Mouse (Mus musculus) left cerebral cortex, adult 2 months (tissue): ENCODE measurements around the gene Rnase1. TPM values are rescaled to one million over a fixed set of nuclear protein-coding genes. Genes with fewer than 3 reads are reported as not detected.
"Not testable (repeated sequence)": the region's sequence is repeated elsewhere in the genome, so short reads cannot be mapped to it uniquely, and the experiment has no call there.

Experiments used
- DNase-seq, 2 experiments: peaks; one replicate each; pipeline ENCODE4 v3.0.0; 2021 to 2022; ENCODE audit warnings: low spot score in 2 of 2, mixed read lengths in 1 of 2; ENCODE audit errors: extremely low spot score in 1 of 2
- H3K27ac ChIP-seq: fragments of 200-600 bp; 2 replicates; pipeline ENCODE4 v1.8.1; 2022
- H3K4me3 ChIP-seq: fragments of 200-600 bp; 2 replicates; pipeline ENCODE4 v1.8.1; 2022
- CTCF ChIP-seq: fragments of 200-600 bp; IDR thresholded peaks from 2 replicates; pipeline ENCODE4 v1.8.1; 2022; ENCODE audit warnings: antibody characterized with exemption, mild to moderate bottlenecking, moderate library complexity
- intact Hi-C: fragments of 180-260 bp; cut with DNase I; formaldehyde crosslinking; loops from one replicate; pipeline ENCODE4 v1.15.1; 2025
- long read RNA-seq, 2 experiments: library from polyadenylated mRNA; stranded (forward); transcript quantifications; one replicate each; pipeline ENCODE4 v2.0.0; 2021; ENCODE audit warnings: borderline mapping rate in 2 of 2
- total RNA-seq, 2 experiments: library from RNA; stranded (reverse); gene quantifications; 2 replicates each; pipeline ENCODE4 v1.2.3; 2021

The Rnase1 gene
- total RNA-seq = under 1 TPM; 0.70 to 0.96 TPM
- long read RNA-seq, experiment 1 = 0 reads
- long read RNA-seq, experiment 2 = 0 reads

DNA sequence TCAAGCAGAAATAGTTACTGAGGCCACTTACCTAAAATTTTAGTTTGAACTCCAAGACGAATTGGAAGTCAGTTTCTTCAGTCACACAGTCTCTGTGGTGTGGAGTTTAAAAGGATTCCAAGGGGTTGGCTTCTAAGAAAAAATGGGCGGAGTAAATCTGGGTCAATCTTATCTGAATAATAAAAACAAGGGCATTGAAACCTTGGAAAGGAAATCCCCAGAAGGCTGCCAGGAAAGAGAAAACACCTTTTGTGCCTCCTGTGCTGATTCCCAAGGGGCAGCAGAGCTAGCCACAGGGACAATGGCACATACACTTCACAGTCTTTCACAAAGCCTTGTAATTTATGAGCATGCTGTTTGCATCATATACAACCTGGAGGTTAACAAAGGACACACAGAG, at the start of gene Rnase1:
Gene Rnase1, minus strand, starts transcription at position 101 of the 400 bp plus-strand sequence.
- Histone ChIP-seq H3K4me3 (no peak within 1 kb of the TSS), H3K27ac (no peak within 1 kb of the TSS)
- intact Hi-C loops = no loop called here
- DNase-seq = no peak
- no peak for TF ChIP-seq CTCF

DNA sequence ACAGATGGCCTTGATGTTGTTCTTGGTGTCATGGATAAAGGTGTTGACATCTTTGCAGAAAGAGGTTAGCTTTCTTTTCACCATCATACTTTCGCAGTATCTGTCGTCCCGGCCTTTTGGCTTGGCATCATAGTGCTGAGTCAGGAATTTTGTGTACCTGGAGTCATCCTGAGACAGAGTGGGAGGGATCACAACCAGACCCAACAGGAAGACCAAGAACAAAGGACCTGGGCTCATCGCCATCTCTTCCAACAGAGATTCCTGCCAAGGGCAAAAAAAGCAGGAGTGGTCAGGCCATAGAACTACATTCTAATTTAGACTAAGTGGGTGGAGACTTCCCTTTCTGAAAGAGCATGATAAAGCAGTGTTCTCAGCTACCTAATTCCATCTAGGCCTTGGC, 49.1 kb upstream of the Rnase1 start:
- H3K4me3 ChIP-seq = no peak overlapping the region
- intact Hi-C loops = no loop called here
- H3K27ac ChIP-seq = no peak overlapping the region
- no peak for DNase-seq
- TF ChIP-seq CTCF = no peak

DNA sequence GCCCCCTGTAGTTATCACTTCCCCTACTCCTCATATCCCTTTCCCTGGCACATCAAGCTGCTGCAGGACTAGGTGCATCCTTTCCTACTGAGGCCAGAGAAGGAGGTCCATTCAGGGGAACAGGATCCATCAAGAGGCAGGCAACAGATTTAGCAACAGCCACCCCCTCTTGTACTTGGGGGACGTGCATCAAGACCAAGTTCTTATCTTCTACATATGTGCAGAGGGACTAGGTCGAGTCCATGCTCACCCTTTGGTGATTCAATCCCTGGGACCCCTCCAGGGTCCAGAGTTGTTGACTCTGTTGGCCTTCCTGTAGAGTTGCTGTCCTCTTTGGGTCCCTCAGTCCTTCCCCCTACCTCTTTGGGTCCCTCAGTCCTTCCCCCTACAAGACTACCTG, 34.5 kb upstream of the Rnase1 start:
- intact Hi-C loops, H3K27ac ChIP-seq, H3K4me3 ChIP-seq, DNase-seq: not testable (repeated sequence)

DNA sequence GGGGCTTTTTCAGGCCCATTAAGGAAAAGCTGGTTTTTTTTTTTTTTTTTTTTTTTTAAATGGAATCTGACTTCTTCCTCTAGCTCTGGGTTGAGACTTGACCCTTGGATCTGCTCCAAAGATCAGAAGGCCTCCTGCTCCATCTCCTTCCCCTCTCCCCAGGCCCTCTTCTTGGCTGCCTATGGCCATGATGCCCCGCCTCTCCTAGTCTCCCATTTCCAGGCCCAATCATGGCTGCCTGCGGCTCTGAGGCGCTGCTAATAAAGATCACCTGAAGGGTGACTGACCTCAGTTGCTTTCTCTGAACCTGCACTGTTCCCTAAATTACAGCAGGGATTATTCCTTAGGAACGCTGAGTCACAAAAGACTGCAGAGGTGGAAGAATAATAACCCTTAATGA, 27.3 kb upstream of the Rnase1 start:
- no peak overlapping the region for H3K27ac ChIP-seq
- TF ChIP-seq CTCF = no peak
- intact Hi-C loops = loop anchor here (5.0 kb wide), 1 partner anchor 72 kb away; no protein-coding TSS in a partner anchor
- DNase-seq = no peak
- H3K4me3 ChIP-seq = no peak overlapping the region

DNA sequence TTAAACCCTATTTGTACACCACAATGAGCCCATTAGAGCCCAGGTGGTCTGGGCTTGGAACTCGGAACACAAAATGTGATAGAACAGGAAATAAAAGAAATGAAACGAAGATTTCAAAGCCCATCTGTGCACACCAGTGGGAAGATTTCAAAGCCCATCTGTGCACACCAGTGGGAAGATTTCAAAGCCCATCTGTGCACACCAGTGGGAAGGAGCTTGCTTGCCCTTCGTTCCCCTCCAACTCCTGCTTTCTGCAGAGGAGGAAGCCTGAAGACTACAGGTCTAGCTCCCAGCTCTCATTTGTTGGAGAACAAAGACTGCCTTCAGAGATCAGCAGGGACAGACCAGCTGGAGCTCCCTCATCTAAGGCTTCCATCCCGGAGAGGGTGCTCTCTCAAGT, 26.4 kb upstream of the Rnase1 start:
- H3K27ac ChIP-seq, H3K4me3 ChIP-seq, DNase-seq: not testable (repeated sequence)
- intact Hi-C loops = loop anchor here (5.0 kb wide), 1 partner anchor 71 kb away; no protein-coding TSS in a partner anchor

DNA sequence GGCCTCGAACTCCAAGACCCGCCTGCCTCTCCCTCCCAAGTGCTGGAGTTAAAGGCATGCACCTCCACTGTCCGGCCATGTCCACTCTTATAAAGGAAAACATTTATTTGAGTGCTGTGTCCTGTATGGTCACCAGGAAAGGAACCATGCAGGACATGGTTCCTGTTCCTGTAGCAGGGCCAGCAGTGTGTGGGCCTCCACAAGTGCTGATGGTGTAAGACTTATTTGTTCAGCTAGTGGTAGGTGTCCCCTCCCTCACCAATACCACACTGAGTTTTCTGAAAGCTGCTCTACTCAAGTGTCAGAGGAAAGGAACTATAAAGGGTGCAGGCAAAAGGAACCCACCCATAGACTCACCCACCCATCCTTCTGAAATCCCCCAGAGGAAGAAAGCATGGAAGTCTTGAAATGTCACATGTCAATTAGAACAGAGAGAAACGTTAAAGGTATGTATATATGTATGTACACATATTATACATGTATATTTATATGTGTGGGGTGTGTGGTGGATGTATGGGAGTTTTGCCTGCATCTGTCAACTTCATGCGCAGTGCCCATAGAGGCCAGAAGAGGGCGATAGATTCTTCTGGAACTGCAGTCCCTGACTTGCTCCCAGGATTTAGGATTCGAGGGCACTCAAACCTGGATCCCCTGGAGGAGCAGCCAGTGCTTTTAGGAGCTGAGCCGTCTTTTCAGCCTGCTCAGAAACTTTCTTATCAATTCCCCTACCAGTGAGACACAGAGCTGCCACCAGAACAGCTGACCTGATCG, 25.7 kb upstream of the Rnase1 start:
- peak in 1 of 2 experiments; percentile 20 for DNase-seq
- not testable (repeated sequence) for H3K4me3 ChIP-seq, H3K27ac ChIP-seq
- TF ChIP-seq CTCF = peak; percentile 61
- intact Hi-C loops = loop anchor here (5.0 kb wide), 1 partner anchor 70 kb away; no protein-coding TSS in a partner anchor

DNA sequence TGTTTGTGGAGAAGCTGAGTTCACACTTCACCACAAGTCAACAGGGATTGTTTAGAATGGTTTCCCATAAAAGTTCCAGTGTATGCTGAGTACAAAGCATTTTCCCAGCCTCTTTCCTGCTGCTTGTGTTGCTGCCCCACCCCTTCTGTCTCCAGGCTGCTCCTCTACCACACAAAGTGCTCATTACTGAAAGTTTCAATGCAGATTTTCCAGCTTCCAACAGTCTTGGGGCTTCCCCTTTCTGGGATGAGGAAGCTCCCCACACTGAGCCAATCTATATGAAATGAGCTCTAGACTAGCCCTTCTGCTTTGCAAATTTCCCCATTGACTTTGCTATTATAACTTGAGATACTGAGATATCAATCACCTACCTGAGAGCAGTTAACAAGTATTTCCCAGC, 19.5 kb upstream of the Rnase1 start:
- H3K27ac ChIP-seq = no peak overlapping the region
- intact Hi-C loops = no loop called here
- no peak for TF ChIP-seq CTCF
- no peak for DNase-seq
- H3K4me3 ChIP-seq = no peak overlapping the region

DNA sequence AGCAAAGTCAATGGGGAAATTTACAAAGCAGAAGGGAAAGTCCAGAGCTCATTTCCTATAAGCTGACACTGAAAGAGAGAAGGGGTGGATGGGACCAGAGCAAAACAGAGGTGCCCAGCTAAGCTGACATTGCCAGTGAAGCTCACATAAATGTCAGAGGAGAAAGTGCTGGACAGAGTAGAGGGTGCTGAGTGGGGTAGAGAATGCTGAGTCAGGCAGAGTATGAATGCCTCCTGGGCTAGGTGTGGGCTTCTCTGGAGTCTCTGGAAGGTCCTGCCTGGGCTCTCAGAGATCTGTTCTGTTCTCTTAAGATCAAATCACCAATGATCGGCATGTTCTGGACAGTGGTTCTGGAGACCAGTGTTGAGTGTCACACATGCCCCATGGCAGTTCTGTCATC, 18.9 kb upstream of the Rnase1 start:
- TF ChIP-seq CTCF = no peak
- DNase-seq = no peak
- intact Hi-C loops = no loop called here

DNA sequence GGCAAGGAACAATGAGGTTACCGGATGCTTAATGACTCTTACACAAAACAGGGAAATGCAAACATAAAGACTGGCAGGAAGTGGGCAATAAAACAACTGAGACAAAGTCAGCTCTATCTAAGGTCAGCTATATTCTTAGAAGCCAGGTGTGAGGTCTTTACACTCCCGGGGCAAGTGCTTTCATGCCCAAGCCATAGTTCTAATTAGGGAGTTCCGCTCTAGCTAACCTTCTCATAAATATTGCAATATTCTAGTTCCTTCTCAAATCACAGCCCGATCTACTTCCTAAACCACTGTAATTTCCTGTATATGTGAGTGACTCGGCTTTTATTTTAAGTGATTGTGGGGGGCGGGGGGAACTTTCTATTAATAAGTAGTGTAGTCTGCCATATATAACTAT, 16.7 kb upstream of the Rnase1 start:
- H3K4me3 ChIP-seq, H3K27ac ChIP-seq, DNase-seq, intact Hi-C loops: not testable (repeated sequence)

More for the DNA sequence above, 18.9 kb upstream of the Rnase1 start:
- no peak overlapping the region for H3K27ac ChIP-seq
- no peak overlapping the region for H3K4me3 ChIP-seq

DNA sequence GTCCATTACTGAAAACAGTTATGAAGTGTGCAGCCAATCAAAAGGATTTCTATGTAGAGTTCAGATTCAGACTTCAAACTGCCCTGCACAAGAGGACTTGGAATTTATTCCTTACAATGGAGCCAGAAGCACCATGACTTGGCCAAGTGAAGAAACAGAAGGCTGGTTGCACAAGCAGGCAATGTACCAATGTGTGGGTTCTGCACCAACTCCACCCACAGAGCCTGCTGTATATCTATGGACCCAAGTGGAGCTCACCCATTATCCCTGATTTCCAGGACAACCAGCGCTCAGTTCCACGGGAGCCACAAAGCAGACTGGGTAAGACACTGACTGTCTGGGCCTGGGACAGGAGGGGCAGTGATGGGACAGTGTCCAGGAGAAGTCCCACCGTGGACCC, 15.4 kb upstream of the Rnase1 start, which contains the start of gene Rnase2b:
Gene Rnase2b, plus strand, starts transcription at position 285 of the 400 bp plus-strand sequence.
- H3K4me3 ChIP-seq, DNase-seq, H3K27ac ChIP-seq, intact Hi-C loops: not testable (repeated sequence)

DNA sequence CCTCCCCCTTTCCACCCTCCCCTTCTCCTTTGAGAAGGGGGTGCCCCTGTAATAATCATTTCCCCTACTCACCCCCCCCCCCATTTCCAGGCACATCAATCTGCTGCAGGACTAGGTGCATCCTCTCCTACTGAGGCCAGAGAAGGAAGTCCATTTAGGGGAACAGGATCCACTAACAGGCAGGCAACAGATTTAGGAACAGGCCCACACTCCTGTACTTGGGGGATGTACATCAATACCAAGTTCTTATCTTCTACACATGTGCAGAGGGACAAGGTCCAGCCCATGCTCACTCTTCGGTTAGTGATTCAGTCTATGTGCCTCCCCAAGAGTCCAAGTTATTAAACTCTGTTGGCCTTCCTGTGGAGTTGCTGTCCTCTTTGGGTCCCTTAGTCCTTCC, 10.5 kb upstream of the Rnase1 start:
- TF ChIP-seq CTCF = no peak
- intact Hi-C loops = no loop called here
- DNase-seq = no peak
- Histone ChIP-seq H3K27ac (no peak overlapping the region), H3K4me3 (no peak overlapping the region)

DNA sequence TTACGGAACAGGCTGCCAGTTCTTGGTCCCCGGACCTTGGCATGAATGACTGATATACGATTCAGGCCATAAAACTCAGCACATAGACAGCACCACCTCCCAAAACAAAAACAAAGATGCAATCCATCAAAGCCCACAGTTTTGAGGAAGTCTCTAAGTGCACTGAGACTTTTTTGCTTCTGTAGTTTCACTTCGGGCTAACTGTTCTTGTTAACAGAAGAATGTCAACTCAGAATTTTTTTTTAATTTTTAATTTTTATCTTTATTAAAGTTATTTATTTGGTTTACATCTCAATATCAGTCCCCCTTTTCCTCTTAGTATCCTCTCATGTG, 10.1 kb upstream of the Rnase1 start:
- no peak for DNase-seq
- no peak overlapping the region for H3K27ac ChIP-seq
- intact Hi-C loops = no loop called here
- no peak for TF ChIP-seq CTCF
- no peak overlapping the region for H3K4me3 ChIP-seq
